Mouse (Mus musculus) small intestine, adult 2 months (tissue): Measurements from ENCODE around the gene Hirip3.
A peak's percentile ranks its signal among the peaks of the same experiment; 100 is the strongest.

Experiments used
- CTCF ChIP-seq: fragments of 200-500 bp; IDR thresholded peaks from 2 replicates; pipeline ENCODE4 v1.5.1; 2012; ENCODE audit warnings: low read depth, mild to moderate bottlenecking, control low read depth, inconsistent platforms, low read length, moderate library complexity, mixed read lengths; ENCODE audit not compliant: insufficient replicate concordance, insufficient read length; ENCODE audit errors: extremely low read depth
- POLR2A ChIP-seq: fragments of 200-500 bp; IDR thresholded peaks from 2 replicates; pipeline ENCODE4 v1.6.1; 2012; ENCODE audit warnings: low read depth, mild to moderate bottlenecking, control low read depth, inconsistent platforms, low read length, moderate library complexity

- TF ChIP-seq POLR2A (peak; percentile 76; the same call in 1 of the 2 replicates), CTCF (no peak)
Measured at GRCm38 (mm10) chr7:126884286-126885164, 22.8 kb downstream of the Hirip3 start, which contains the start of gene Taok2.
